Mouse (Mus musculus) lung, adult 2 months (tissue): Measurements from ENCODE around the gene Rbm12b1. TPM values are rescaled to one million over a fixed set of nuclear protein-coding genes. Genes with fewer than 3 reads are reported as not detected.
A peak's percentile ranks its signal among the peaks of the same experiment; 100 is the strongest.
"Not testable (repeated sequence)": the region's sequence is repeated elsewhere in the genome, so short reads cannot be mapped to it uniquely, and the experiment has no call there.

ENCODE experiments used
- DNase-seq: peaks from one replicate; pipeline ENCODE4 v3.0.0; 2022
- H3K4me1 ChIP-seq: fragments of 200-500 bp; 2 replicates; pipeline ENCODE4 v1.6.1; 2011; ENCODE audit warnings: low read length; ENCODE audit not compliant: control insufficient read depth, insufficient read depth
- H3K4me3 ChIP-seq: fragments of 200-500 bp; replicated peaks from 2 replicates; pipeline ENCODE3; 2011; ENCODE audit warnings: low read depth, mild to moderate bottlenecking, control low read depth, low read length; ENCODE audit errors: extremely low read depth
- CTCF ChIP-seq: fragments of 200-500 bp; IDR thresholded peaks from 2 replicates; pipeline ENCODE4 v1.5.1; 2011; ENCODE audit warnings: mild to moderate bottlenecking, low read length, control low read depth; ENCODE audit not compliant: insufficient read depth
- POLR2A ChIP-seq: fragments of 200-500 bp; IDR thresholded peaks from 2 replicates; pipeline ENCODE4 v1.6.1; 2011; ENCODE audit warnings: low read depth, mild to moderate bottlenecking, control low read depth, low read length, borderline replicate concordance; ENCODE audit errors: extremely low read depth
- WGBS: fragments of 180-500 bp; shearing (Covaris S2); methylation state at CpG from one replicate; pipeline ENCODE4 v1.1.7; 2018; 5-methylcytosine and 5-hydroxymethylcytosine counted together
- polyA plus RNA-seq: library from polyadenylated mRNA; depleted of rRNA; stranded (reverse); fragments of >200 nt; gene quantifications from 2 replicates; pipeline ENCODE4 v1.2.3, GENCODE M21; 2012; rRNA removed

The Rbm12b1 gene
- polyA plus RNA-seq, result 5.3 and 5.4 TPM in 2 replicates

GRCm38 (mm10) chr4:12140141-12140567 is at the start of gene Rbm12b1:
Gene Rbm12b1, plus strand, starts transcription at chr4:12140264.
- TF ChIP-seq POLR2A, result peak; percentile 58; the same call in 1 of the 2 replicates
- H3K4me3 ChIP-seq, result peak within 1 kb of the TSS; percentile 46
- 3% methylated on average over 18 of the region's 32 CpGs for WGBS
- DNase-seq, result peak; percentile 77
- H3K4me1 ChIP-seq, result not testable (repeated sequence)

GRCm38 (mm10) chr4:12140592-12141062 is 563 bp downstream of the Rbm12b1 start:
- peak; percentile 19 for DNase-seq
- H3K4me1 ChIP-seq, H3K4me3 ChIP-seq: not testable (repeated sequence)
- WGBS, result 3% methylated on average over 20 of the region's 40 CpGs

GRCm38 (mm10) chr4:12141516-12141915 is 1.5 kb downstream of the Rbm12b1 start:
- not testable (repeated sequence) for DNase-seq, H3K4me1 ChIP-seq, H3K4me3 ChIP-seq
- WGBS, result 90% methylated on average over 7 of the region's 7 CpGs

GRCm38 (mm10) chr4:12147660-12148059 is 7.6 kb downstream of the Rbm12b1 start:
- DNase-seq, result no peak
- TF ChIP-seq POLR2A, result no peak
- TF ChIP-seq CTCF, result no peak
- no peak overlapping the region for H3K4me3 ChIP-seq
- H3K4me1 ChIP-seq, result no peaks in the 10 kb centered on the region

GRCm38 (mm10) chr4:12170986-12171317 is 30.9 kb downstream of the Rbm12b1 start:
- WGBS, result 13% methylated on average over 9 of the region's 9 CpGs
- TF ChIP-seq POLR2A, result no peak
- Histone ChIP-seq H3K4me3 (peak overlapping the region; percentile 69), H3K4me1 (peaks cover 5% of the 10 kb centered on the region)
- DNase-seq, result no peak

- WGBS, result under 1% methylated on average over 74 of the region's 74 CpGs
- TF ChIP-seq CTCF, result no peak
- no peak for TF ChIP-seq POLR2A
- Histone ChIP-seq H3K4me3 (peak within 1 kb of the TSS; percentile 69), H3K4me1 (peaks cover 5% of the 10 kb centered on the region)
- peak; percentile 63 for DNase-seq
Observed at GRCm38 (mm10) chr4:12171318-12172091, 31.4 kb downstream of the Rbm12b1 start, which contains the start of gene Fam92a. Gene Fam92a, minus strand, starts transcription at chr4:12172015.

GRCm38 (mm10) chr4:12178992-12179391 is 38.9 kb downstream of the Rbm12b1 start:
- no peak for DNase-seq

More at GRCm38 (mm10) chr4:12178992-12179391, 38.9 kb downstream of the Rbm12b1 start:
- 83% methylated on average over 10 of the region's 10 CpGs for WGBS
- Histone ChIP-seq H3K4me3 (no peak overlapping the region), H3K4me1 (no peaks in the 10 kb centered on the region)
- TF ChIP-seq CTCF (no peak), POLR2A (no peak)

Other genes starting within 250 kb of the Rbm12b1 start
- gene Gm10604, start 159.0 kb upstream of the Rbm12b1 start, polyA plus RNA-seq, result not detected in 2 replicates
- 1.9 and 2.8 TPM in 2 replicates for gene Rbm12b2, start 50.8 kb upstream of the Rbm12b1 start, polyA plus RNA-seq
- gene Fam92a, start 31.8 kb downstream of the Rbm12b1 start, polyA plus RNA-seq, result 4.0 and 5.4 TPM in 2 replicates